Mouse (Mus musculus): ENCODE data around the gene Snx3. TPM values are rescaled to one million over a fixed set of nuclear protein-coding genes. Genes with fewer than 3 reads are reported as not detected.
A peak's percentile ranks its signal among the peaks of the same experiment; 100 is the strongest.

Gene Snx3
- polyA plus RNA-seq, 1 experiment from 2014 or later: 275 TPM

DNA sequence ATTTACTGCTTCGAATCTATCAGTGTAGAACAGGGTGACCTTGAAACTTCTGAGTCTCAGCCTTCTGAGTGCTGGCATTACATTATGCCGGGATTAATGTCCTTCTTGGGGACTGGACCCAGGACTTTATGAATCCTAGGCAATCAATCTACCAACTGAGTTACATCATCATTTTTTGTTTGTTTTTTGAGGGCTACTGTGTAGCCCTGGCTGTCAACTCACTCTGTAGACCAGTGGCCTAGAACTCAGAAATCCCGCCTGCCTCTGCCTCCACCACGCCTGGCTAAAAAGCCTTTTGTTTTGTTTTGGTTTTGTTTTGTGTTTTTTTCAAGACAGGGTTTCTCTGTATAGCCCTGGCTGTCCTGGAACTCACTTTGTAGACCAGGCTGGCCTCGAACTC, 669 bp upstream of the Snx3 start:
- ATAC-seq (ENCODE audit: low FRiP score, low TSS enrichment) (0 out of 2 replicates have a peak, but pooled peaks have one; percentile 3), DNase-seq (ENCODE audit: low spot score) (no peak)
- Histone ChIP-seq H3K4me3 (ENCODE audit: low read depth, low read length) (no peak overlapping the region), H3K9me3 (ENCODE audit: control insufficient read depth, low read length) (no peaks in the 10 kb centered on the region), H3K27ac (replicated peaks) (peak overlapping the region; percentile 99), H3K4me1 (replicated peaks; ENCODE audit: control insufficient read depth, insufficient read depth) (no peaks in the 10 kb centered on the region), H3K27me3 (ENCODE audit: control insufficient read depth, insufficient read depth, low read length) (no peaks in the 10 kb centered on the region), H3K4me2 (replicated peaks; ENCODE audit: low read depth) (0 out of 2 replicates have a peak overlapping the region, but pooled peaks have one; percentile 25), H3K9ac (ENCODE audit: low read length) (no peak overlapping the region), H3K36me3 (ENCODE audit: control insufficient read depth, insufficient read depth, low read length) (no peaks in the 10 kb centered on the region)
- no peak for TF ChIP-seq CTCF (IDR thresholded peaks at IDR 0.05; ENCODE audit: low read depth)
- TF ChIP-seq EP300 (optimal IDR thresholded peaks at IDR 0.05): no peak
- WGBS: 74% methylated on average over 5 of the region's 5 CpGs

DNA sequence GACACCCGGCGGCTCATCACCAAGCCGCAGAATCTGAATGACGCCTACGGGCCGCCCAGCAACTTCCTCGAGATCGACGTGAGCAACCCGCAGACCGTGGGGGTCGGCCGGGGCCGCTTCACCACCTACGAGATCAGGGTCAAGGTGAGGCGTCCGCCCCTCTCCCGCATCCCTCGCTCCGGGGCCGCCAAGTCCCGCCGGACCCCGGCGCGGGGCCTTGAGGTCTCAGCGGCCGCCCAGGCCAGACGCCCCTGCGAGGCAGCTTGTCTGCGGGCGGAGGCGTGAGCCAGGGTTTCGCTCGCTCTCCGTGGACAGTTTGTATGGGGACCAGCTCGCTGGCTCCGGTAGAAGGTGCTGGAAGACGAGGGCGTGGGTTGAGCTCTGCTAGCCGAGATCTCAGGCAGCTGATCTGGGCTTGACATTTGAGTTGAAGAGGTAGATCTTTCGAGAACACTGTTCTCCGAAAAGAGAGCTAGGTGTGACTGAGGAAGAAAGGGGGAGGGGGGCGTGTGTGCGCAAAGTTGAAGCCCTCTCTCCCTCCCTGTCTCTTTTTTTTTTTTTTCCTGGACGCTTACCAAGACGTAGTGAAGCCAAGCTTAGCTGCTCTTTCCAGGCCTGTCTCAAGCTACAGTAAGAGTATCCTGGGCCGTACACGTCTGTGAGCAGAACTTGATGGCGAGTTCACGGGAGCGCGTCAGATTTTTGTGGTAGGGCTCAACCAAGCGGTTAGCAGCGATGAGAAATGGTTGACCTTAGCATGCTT, 700 bp downstream of the Snx3 start:
- H3K4me1 ChIP-seq (replicated peaks; ENCODE audit: control insufficient read depth, insufficient read depth): no peaks in the 10 kb centered on the region
- DNase-seq (ENCODE audit: low spot score): peak; percentile 73
- H3K9me3 ChIP-seq (ENCODE audit: control insufficient read depth, low read length): no peaks in the 10 kb centered on the region
- H3K4me3 ChIP-seq (ENCODE audit: low read depth, low read length): peak overlapping the region; percentile 94
- TF ChIP-seq EP300 (optimal IDR thresholded peaks at IDR 0.05): no peak
- TF ChIP-seq CTCF (IDR thresholded peaks at IDR 0.05; ENCODE audit: low read depth): no peak
- peak overlapping the region; percentile 68 for H3K4me2 ChIP-seq (replicated peaks; ENCODE audit: low read depth)
- peak overlapping the region; percentile 99 for H3K27ac ChIP-seq (replicated peaks)
- H3K36me3 ChIP-seq (ENCODE audit: control insufficient read depth, insufficient read depth, low read length): no peaks in the 10 kb centered on the region
- no peaks in the 10 kb centered on the region for H3K27me3 ChIP-seq (ENCODE audit: control insufficient read depth, insufficient read depth, low read length)
- peak overlapping the region; percentile 96 for H3K9ac ChIP-seq (ENCODE audit: low read length)
- WGBS: under 1% methylated on average over 52 of the region's 55 CpGs
- peak; percentile 24 for ATAC-seq (ENCODE audit: low FRiP score, low TSS enrichment)

DNA sequence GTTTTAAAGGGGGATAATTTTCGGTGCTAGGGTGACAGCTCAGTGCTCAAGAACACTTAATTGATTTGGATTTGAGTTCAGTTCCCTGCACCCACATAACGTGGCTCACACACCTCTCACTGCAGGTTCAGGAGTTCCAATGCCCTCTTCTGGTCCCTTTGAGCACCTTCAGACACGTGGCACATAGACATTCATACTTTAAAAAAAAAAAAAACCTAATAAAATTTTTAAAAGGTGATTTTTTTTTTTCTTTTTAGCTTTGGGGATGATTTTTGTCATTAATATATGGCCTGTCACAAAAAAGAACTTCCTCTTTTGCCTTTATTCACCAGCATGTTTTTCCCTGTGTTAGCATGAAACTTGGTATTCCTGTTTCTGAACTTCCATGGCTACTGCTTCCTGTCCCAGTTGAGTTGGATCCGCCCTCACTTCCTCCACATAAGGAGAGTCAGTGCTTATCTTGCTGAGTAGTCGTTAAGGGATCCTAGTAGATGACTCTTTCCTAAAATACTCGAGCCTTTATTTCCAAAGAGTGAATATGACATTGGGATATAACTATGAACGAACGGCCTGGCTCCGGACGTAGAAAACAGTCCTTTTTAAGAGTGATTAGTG, 2.4 kb downstream of the Snx3 start:
- no peaks in the 10 kb centered on the region for H3K27me3 ChIP-seq (ENCODE audit: control insufficient read depth, insufficient read depth, low read length)
- WGBS: 83% methylated on average over 10 of the region's 10 CpGs
- no peak overlapping the region for H3K4me2 ChIP-seq (replicated peaks; ENCODE audit: low read depth)
- no peaks in the 10 kb centered on the region for H3K9me3 ChIP-seq (ENCODE audit: control insufficient read depth, low read length)
- H3K9ac ChIP-seq (ENCODE audit: low read length): no peak overlapping the region
- H3K4me3 ChIP-seq (ENCODE audit: low read depth, low read length): no peak overlapping the region
- ATAC-seq (ENCODE audit: low FRiP score, low TSS enrichment) (no peak), DNase-seq (ENCODE audit: low spot score) (no peak)
- H3K27ac ChIP-seq (replicated peaks): no peak overlapping the region
- H3K4me1 ChIP-seq (replicated peaks; ENCODE audit: control insufficient read depth, insufficient read depth): no peaks in the 10 kb centered on the region
- 0 out of 2 replicates have a peak, but pooled peaks have one; percentile 14 for TF ChIP-seq CTCF (IDR thresholded peaks at IDR 0.05; ENCODE audit: low read depth)
- no peak for TF ChIP-seq EP300 (optimal IDR thresholded peaks at IDR 0.05)
- H3K36me3 ChIP-seq (ENCODE audit: control insufficient read depth, insufficient read depth, low read length): no peaks in the 10 kb centered on the region; the same call in 1 of the 2 replicates

DNA sequence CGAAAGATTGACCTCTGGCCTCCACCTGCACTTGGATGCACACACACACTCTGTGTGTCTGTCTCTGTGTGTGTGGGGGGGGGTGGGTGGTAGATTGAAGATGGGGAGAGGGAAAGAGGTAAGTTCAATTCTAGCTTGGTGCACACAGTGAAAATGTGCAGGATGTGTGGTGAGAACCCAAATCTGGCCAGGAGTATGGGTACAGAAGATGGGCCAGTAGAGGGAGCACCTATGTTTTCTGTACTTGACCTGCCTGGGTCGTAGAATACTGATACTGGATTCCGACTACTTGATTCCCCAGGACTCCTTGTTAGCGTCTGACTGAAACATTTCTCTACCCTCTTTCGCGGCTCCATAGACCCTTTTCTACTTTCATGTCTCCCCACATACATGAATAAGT, 8.3 kb downstream of the Snx3 start:
- Histone ChIP-seq H3K9me3 (ENCODE audit: control insufficient read depth, low read length) (no peaks in the 10 kb centered on the region), H3K4me3 (ENCODE audit: low read depth, low read length) (no peak overlapping the region), H3K9ac (ENCODE audit: low read length) (no peak overlapping the region), H3K4me2 (replicated peaks; ENCODE audit: low read depth) (no peak overlapping the region), H3K27me3 (ENCODE audit: control insufficient read depth, insufficient read depth, low read length) (no peaks in the 10 kb centered on the region), H3K27ac (replicated peaks) (no peak overlapping the region), H3K4me1 (replicated peaks; ENCODE audit: control insufficient read depth, insufficient read depth) (no peaks in the 10 kb centered on the region), H3K36me3 (ENCODE audit: control insufficient read depth, insufficient read depth, low read length) (no peaks in the 10 kb centered on the region; the same call in 1 of the 2 replicates)
- WGBS: 91% methylated on average over 6 of the region's 6 CpGs
- TF ChIP-seq EP300 (optimal IDR thresholded peaks at IDR 0.05): no peak
- peak; percentile 34; the same call in 1 of the 2 replicates for TF ChIP-seq CTCF (IDR thresholded peaks at IDR 0.05; ENCODE audit: low read depth)
- DNase-seq (ENCODE audit: low spot score) (no peak), ATAC-seq (ENCODE audit: low FRiP score, low TSS enrichment) (no peak)

DNA sequence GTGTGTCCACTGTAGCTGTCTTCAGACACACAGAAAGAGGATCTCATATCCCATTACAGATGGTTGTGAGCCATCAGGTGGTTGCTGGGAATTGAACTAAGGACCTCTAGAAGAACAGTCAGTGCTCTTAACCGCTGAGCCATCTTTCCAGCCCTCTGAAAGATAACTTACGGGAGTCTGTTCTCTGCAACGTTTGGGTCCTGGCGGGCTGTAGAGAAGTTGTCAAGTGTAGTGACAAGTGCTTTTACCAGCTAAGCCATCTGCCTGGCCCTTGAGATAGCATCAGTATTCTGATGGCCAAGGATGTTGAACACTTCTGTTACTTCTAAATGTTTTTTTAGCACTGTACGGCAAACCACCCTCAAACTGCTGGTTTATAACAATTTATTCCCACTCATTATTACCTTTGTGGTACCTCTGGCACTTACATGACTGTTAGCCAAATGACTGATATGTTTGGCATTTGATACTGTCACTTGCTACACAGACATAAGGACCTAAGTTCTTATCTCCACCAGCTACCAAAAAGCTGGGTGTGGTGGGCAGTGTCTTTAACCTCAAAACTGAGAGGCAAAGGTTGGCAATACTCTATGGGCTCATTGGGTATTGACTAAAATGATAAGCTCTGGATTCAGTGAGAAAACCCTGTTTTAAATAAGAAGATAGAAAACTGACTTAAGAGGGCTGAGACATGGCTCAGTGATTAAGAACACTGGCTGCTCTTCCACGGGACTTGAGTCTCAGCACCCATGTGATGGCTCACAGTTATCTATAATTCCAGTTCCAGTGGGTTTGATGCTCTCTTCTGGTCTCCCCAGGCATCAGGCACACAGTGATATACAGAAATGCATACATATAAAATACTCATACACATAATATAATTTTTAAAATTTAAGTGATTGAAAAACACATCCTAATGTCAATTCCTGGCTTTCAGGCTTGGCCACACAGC, 9.6 kb downstream of the Snx3 start:
- Histone ChIP-seq H3K4me2 (replicated peaks; ENCODE audit: low read depth) (no peak overlapping the region), H3K4me3 (ENCODE audit: low read depth, low read length) (no peak overlapping the region), H3K36me3 (ENCODE audit: control insufficient read depth, insufficient read depth, low read length) (no peaks in the 10 kb centered on the region; the same call in 1 of the 2 replicates), H3K27me3 (ENCODE audit: control insufficient read depth, insufficient read depth, low read length) (no peaks in the 10 kb centered on the region), H3K9me3 (ENCODE audit: control insufficient read depth, low read length) (no peaks in the 10 kb centered on the region), H3K27ac (replicated peaks) (no peak overlapping the region), H3K9ac (ENCODE audit: low read length) (no peak overlapping the region), H3K4me1 (replicated peaks; ENCODE audit: control insufficient read depth, insufficient read depth) (no peaks in the 10 kb centered on the region)
- no peak for ATAC-seq (ENCODE audit: low FRiP score, low TSS enrichment)
- TF ChIP-seq CTCF (IDR thresholded peaks at IDR 0.05; ENCODE audit: low read depth) (no peak), EP300 (optimal IDR thresholded peaks at IDR 0.05) (no peak)
- 92% methylated on average over 6 of the region's 6 CpGs for WGBS
- no peak for DNase-seq (ENCODE audit: low spot score)

Measured in stomach, postnatal 0 days (tissue).